Mouse (Mus musculus): ENCODE data around the gene Vmn1r72. TPM values are rescaled to one million over a fixed set of nuclear protein-coding genes. Genes with fewer than 3 reads are reported as not detected.

Vmn1r72 gene
- not detected in 2 replicates for polyA plus RNA-seq (2012; rRNA removed)

GRCm38 (mm10) chr7:11680047-11680446 lies at the start of gene Vmn1r72:
Gene Vmn1r72, minus strand, starts transcription at chr7:11680147.

Other genes with a start within 250 kb of the Vmn1r72 start
- not detected in 2 replicates for gene Zscan4-ps2, start 165.8 kb downstream of the Vmn1r72 start, polyA plus RNA-seq (2012; rRNA removed)
- gene Zscan4-ps3, start 70.8 kb downstream of the Vmn1r72 start, polyA plus RNA-seq (2012; rRNA removed), result not detected in 2 replicates
- gene Vmn1r73, start 50.1 kb upstream of the Vmn1r72 start, polyA plus RNA-seq (2012; rRNA removed), result not detected in 2 replicates
- gene Vmn1r74, start 153.8 kb upstream of the Vmn1r72 start, polyA plus RNA-seq (2012; rRNA removed), result not detected in 2 replicates
- not detected in 2 replicates for gene Vmn1r75, start 194.5 kb upstream of the Vmn1r72 start, polyA plus RNA-seq (2012; rRNA removed)

Data from central nervous system, embryonic 14 days (tissue).